Mouse (Mus musculus) myocyte (in vitro differentiated cells): ENCODE results near the gene Lix1.

ENCODE experiments used
- E2F4 ChIP-seq: IDR thresholded peaks from one replicate; pipeline ENCODE4 v1.6.1; 2011; ENCODE audit warnings: mild to moderate bottlenecking, control low read depth, moderate library complexity; ENCODE audit not compliant: insufficient read depth
- MAX ChIP-seq: IDR thresholded peaks from one replicate; pipeline ENCODE4 v1.6.1; 2011; ENCODE audit warnings: low read depth, mild to moderate bottlenecking, control low read depth
- MYOD1 ChIP-seq, 3 experiments: IDR thresholded peaks; one replicate each; pipeline ENCODE4 v1.6.1; 2011; ENCODE audit warnings: control low read depth in 2 of 3, low read depth in 2 of 3, mild to moderate bottlenecking in 2 of 3, moderate library complexity in 1 of 3; ENCODE audit not compliant: insufficient read length in 2 of 3, control insufficient read depth in 1 of 3
- MYOG ChIP-seq, 3 experiments: IDR thresholded peaks; one replicate each; pipeline ENCODE4 v1.6.1; 2011; ENCODE audit warnings: control low read depth in 2 of 3, low read depth in 2 of 3, mild to moderate bottlenecking in 2 of 3; ENCODE audit not compliant: insufficient read length in 2 of 3, control insufficient read depth in 1 of 3, insufficient read depth in 1 of 3
- POLR2A ChIP-seq: IDR thresholded peaks from one replicate; pipeline ENCODE4 v1.6.1; 2011; ENCODE audit warnings: low read depth, mild to moderate bottlenecking, control low read depth, moderate library complexity; ENCODE audit not compliant: insufficient read length
- POLR2AphosphoS2 ChIP-seq: IDR thresholded peaks from one replicate; pipeline ENCODE4 v1.6.1; 2011; ENCODE audit warnings: low read depth, control low read depth; ENCODE audit not compliant: insufficient read length
- REST ChIP-seq: IDR thresholded peaks from one replicate; pipeline ENCODE4 v1.6.1; 2011; ENCODE audit warnings: mild to moderate bottlenecking, control low read depth, moderate library complexity; ENCODE audit not compliant: insufficient read depth, insufficient read length
- SRF ChIP-seq: IDR thresholded peaks from one replicate; pipeline ENCODE4 v1.6.1; 2011; ENCODE audit warnings: low read depth; ENCODE audit not compliant: control insufficient read depth, insufficient read length
- TCF12 ChIP-seq: IDR thresholded peaks from one replicate; pipeline ENCODE4 v1.6.1; 2011; ENCODE audit warnings: mild to moderate bottlenecking, control low read depth; ENCODE audit not compliant: poor library complexity, insufficient read depth, severe bottlenecking
- TCF3 ChIP-seq: IDR thresholded peaks from one replicate; pipeline ENCODE4 v1.6.1; 2011; ENCODE audit warnings: low read depth, control low read depth; ENCODE audit not compliant: insufficient read length
- USF1 ChIP-seq: IDR thresholded peaks from one replicate; pipeline ENCODE4 v1.6.1; 2011; ENCODE audit warnings: low read depth, mild to moderate bottlenecking, control low read depth, moderate library complexity

DNA sequence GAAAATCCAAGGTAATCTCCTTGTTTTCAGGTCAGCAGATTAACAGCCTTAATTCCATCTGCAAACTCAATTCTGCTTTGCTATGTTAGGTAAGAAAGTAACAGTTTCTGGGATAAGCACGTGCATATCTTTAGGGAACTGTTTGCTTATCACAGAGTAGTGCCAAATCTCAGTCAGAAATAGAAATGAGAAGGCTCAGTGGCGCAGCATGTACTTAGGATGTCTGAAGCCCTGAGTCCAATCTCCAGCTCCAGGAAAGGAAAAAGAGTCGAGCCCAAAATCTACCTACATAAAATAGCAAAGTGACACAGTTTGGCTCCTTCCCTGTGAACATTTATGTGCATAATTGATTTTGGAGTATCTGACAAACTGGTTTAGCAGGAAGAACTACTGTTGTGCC, 96.8 kb downstream of the Lix1 start:
- TF ChIP-seq MAX (no peak), USF1 (no peak), POLR2A (no peak), POLR2AphosphoS2 (no peak), E2F4 (no peak), TCF3 (no peak), TCF12 (no peak), MYOD1 (IDR thresholded peaks at IDR 0.05; ENCODE audit: control insufficient read depth in 1 of 3, insufficient read length in 2 of 3, low read depth in 2 of 3) (no peak), MYOG (IDR thresholded peaks at IDR 0.05; ENCODE audit: control insufficient read depth in 1 of 3, insufficient read depth in 1 of 3, insufficient read length in 2 of 3, low read depth in 2 of 3) (no peak), REST (no peak), SRF (no peak)
